Mouse (Mus musculus) bone marrow, adult 2 months (tissue): ENCODE measurements around the gene Herpud1. TPM values are rescaled to one million over a fixed set of nuclear protein-coding genes. Genes with fewer than 3 reads are reported as not detected.

ENCODE experiments used
- H3K27ac ChIP-seq: fragments of 200-500 bp; 2 replicates; pipeline ENCODE4 v1.5.1; 2012; ENCODE audit warnings: low read depth, mild to moderate bottlenecking, control low read depth, inconsistent platforms, low read length; ENCODE audit not compliant: control insufficient read depth, poor library complexity, insufficient read depth
- H3K4me1 ChIP-seq: fragments of 200-500 bp; 2 replicates; pipeline ENCODE4 v1.6.1; 2011; ENCODE audit warnings: low read length; ENCODE audit not compliant: control insufficient read depth, insufficient read depth
- H3K4me3 ChIP-seq: fragments of 200-500 bp; replicated peaks from 2 replicates; pipeline ENCODE3; 2011; ENCODE audit warnings: mild to moderate bottlenecking, low read depth, low read length, control low read depth; ENCODE audit not compliant: control insufficient read depth
- CTCF ChIP-seq: fragments of 200-500 bp; IDR thresholded peaks from 2 replicates; pipeline ENCODE4 v1.5.1; 2011; ENCODE audit warnings: low read length, control low read depth; ENCODE audit not compliant: control insufficient read depth, insufficient read depth
- POLR2A ChIP-seq: fragments of 200-500 bp; IDR thresholded peaks from 2 replicates; pipeline ENCODE4 v1.6.1; 2011; ENCODE audit warnings: low read depth, mild to moderate bottlenecking, control low read depth, low read length, borderline replicate concordance; ENCODE audit not compliant: control insufficient read depth
- whole genome bisulfite sequencing: fragments of 180-500 bp; shearing (Covaris S2); methylation state at CpG from one replicate; pipeline ENCODE4 v1.1.7; 2018; 5-methylcytosine and 5-hydroxymethylcytosine counted together
- polyA plus RNA-seq: library from polyadenylated mRNA; stranded (reverse); fragments of >200 nt; gene quantifications from 2 replicates; pipeline ENCODE4 v1.2.4, GENCODE M21; 2011; ENCODE audit warnings: low replicate concordance; ENCODE audit not compliant: missing spikeins, insufficient read depth, insufficient read length

Herpud1 gene
- polyA plus RNA-seq, 1 experiment: 69.2 TPM

GRCm38 (mm10) chr8:94348425-94348824 lies 37.8 kb upstream of the Herpud1 start:
- WGBS: 24% methylated on average over 9 of the region's 9 CpGs
- peaks cover 6% of the 10 kb centered on the region for H3K4me1 ChIP-seq
- peak overlapping the region; percentile 66 for H3K27ac ChIP-seq

GRCm38 (mm10) chr8:94354069-94354531 lies 32.1 kb upstream of the Herpud1 start:
- Histone ChIP-seq H3K4me1 (peaks cover 7% of the 10 kb centered on the region; the same call in 1 of the 2 replicates), H3K4me3 (no peak overlapping the region), H3K27ac (peak overlapping the region; percentile 95)
- WGBS: 35% methylated on average over 7 of the region's 7 CpGs
- no peak for TF ChIP-seq POLR2A
- TF ChIP-seq CTCF: no peak

More at GRCm38 (mm10) chr8:94348425-94348824, 37.8 kb upstream of the Herpud1 start:
- TF ChIP-seq CTCF: no peak
- peak; percentile 28; the same call in 1 of the 2 replicates for TF ChIP-seq POLR2A
- H3K4me3 ChIP-seq: no peak overlapping the region

- H3K27ac ChIP-seq: peak overlapping the region; percentile 95
These were observed 31.7 kb upstream of the Herpud1 start for GRCm38 (mm10) chr8:94354571-94354970.

GRCm38 (mm10) chr8:94357220-94357619 lies 29.0 kb upstream of the Herpud1 start:
- Histone ChIP-seq H3K4me1 (peaks cover 11% of the 10 kb centered on the region; the same call in 1 of the 2 replicates), H3K27ac (peak overlapping the region; percentile 95), H3K4me3 (no peak overlapping the region)
- WGBS: 55% methylated on average over 6 of the region's 6 CpGs
- TF ChIP-seq POLR2A: 0 out of 2 replicates have a peak, but pooled peaks have one; percentile 23
- TF ChIP-seq CTCF: no peak

More at GRCm38 (mm10) chr8:94354571-94354970, 31.7 kb upstream of the Herpud1 start:
- Histone ChIP-seq H3K4me1 (peaks cover 7% of the 10 kb centered on the region; the same call in 1 of the 2 replicates), H3K4me3 (no peak overlapping the region)
- 9% methylated on average over 4 of the region's 4 CpGs for WGBS
- TF ChIP-seq POLR2A (no peak), CTCF (no peak)

- no peak overlapping the region for H3K27ac ChIP-seq
- no peak for TF ChIP-seq CTCF
- TF ChIP-seq POLR2A: no peak
- H3K4me1 ChIP-seq: peaks cover 13% of the 10 kb centered on the region
- H3K4me3 ChIP-seq: no peak overlapping the region
- 59% methylated on average over 5 of the region's 5 CpGs for WGBS
These were observed 27.7 kb upstream of the Herpud1 start for GRCm38 (mm10) chr8:94358541-94358940.

GRCm38 (mm10) chr8:94361774-94362431 lies 24.3 kb upstream of the Herpud1 start:
- Histone ChIP-seq H3K4me3 (no peak overlapping the region), H3K4me1 (peaks cover 19% of the 10 kb centered on the region), H3K27ac (peak overlapping the region; percentile 19; the same call in 1 of the 2 replicates)
- TF ChIP-seq CTCF (no peak), POLR2A (no peak)
- WGBS: 84% methylated on average over 6 of the region's 6 CpGs

- H3K4me1 ChIP-seq: peaks cover 19% of the 10 kb centered on the region
- no peak for TF ChIP-seq POLR2A
- no peak for TF ChIP-seq CTCF
- WGBS: 50% methylated on average over 7 of the region's 7 CpGs
- peak overlapping the region; percentile 83 for H3K27ac ChIP-seq
- H3K4me3 ChIP-seq: no peak overlapping the region
These were observed 23.5 kb upstream of the Herpud1 start for GRCm38 (mm10) chr8:94362607-94363239.

GRCm38 (mm10) chr8:94363288-94363688 lies 22.9 kb upstream of the Herpud1 start:
- Histone ChIP-seq H3K4me3 (no peak overlapping the region), H3K4me1 (peaks cover 19% of the 10 kb centered on the region), H3K27ac (peak overlapping the region; percentile 83)
- WGBS: 2% methylated on average over 4 of the region's 4 CpGs
- TF ChIP-seq CTCF (no peak), POLR2A (no peak; the same call in 1 of the 2 replicates)

GRCm38 (mm10) chr8:94363906-94364305 lies 22.3 kb upstream of the Herpud1 start:
- Histone ChIP-seq H3K4me3 (no peak overlapping the region), H3K4me1 (peaks cover 19% of the 10 kb centered on the region), H3K27ac (peak overlapping the region; percentile 57)
- WGBS: 60% methylated on average over 2 of the region's 2 CpGs
- no peak for TF ChIP-seq CTCF
- no peak for TF ChIP-seq POLR2A
